In the genomic region with DNA sequence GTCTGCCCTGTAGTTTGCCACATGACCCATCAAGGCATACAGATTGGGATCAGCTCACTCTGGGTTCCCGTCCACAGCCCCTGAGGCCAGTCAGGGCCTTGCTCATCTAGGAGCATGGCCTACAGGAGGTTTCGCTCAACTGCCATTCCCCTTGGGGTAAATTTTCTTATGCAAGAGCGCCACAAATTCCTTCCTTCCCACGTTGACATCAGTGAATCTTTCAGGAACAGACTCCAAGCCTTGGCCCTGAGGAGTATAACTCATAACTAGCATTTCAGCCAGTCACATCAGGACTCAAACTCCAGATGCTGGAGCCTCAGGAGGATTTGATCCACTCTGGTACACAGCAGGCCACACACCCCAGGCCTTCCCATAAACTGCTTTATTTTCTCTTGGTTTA, we compare ENCODE assay signal across 15 mouse cellular contexts.
"Had no signal": no experiment of that assay in that cellular context is flagged by ENCODE, and none has a peak within 500 bp of the region (broad histone marks: within the 10 kb centered on the region; RNA-seq: fewer than 3 reads in every experiment).

No protein-coding gene starts in this region.

- H3K27ac ChIP-seq: limb, embryonic 15.5 days; liver, embryonic 12.5 days; midbrain, embryonic 10.5 days; neural tube, embryonic 15.5 days had no signal

- H3K4me2 ChIP-seq: limb, embryonic 15.5 days; liver, embryonic 12.5 days; lung, embryonic 14.5 days; neural tube, embryonic 15.5 days had no signal

- H3K27me3 ChIP-seq: limb, embryonic 15.5 days; liver, embryonic 12.5 days; neural tube, embryonic 15.5 days had no signal

- H3K36me3 ChIP-seq: liver, embryonic 12.5 days; midbrain, embryonic 10.5 days had no signal

- H3K4me3 ChIP-seq: limb, embryonic 15.5 days; liver, embryonic 12.5 days; midbrain, embryonic 10.5 days; myocyte; neural tube, embryonic 15.5 days had no signal

- H3K9me3 ChIP-seq: limb, embryonic 15.5 days; liver, embryonic 12.5 days; midbrain, embryonic 10.5 days; neural tube, embryonic 15.5 days had no signal

- H3K9ac ChIP-seq: limb, embryonic 15.5 days; liver, embryonic 12.5 days; lung, embryonic 14.5 days; neural tube, embryonic 15.5 days had no signal

- DNase-seq: kidney, postnatal 25 days; layer of hippocampus, adult 9-11 months; layer of hippocampus, postnatal 36 days; lung, embryonic 14.5 days; lung, postnatal 10 days; lung, postnatal 4 days; midbrain, embryonic 14.5 days; spleen, adult 18-20 months; thymus, adult 18-20 months; thymus, postnatal 14 days had no signal

- ATAC-seq: liver, embryonic 12.5 days had no signal
